Mouse (Mus musculus): Measurements from ENCODE around the gene Ddx39. TPM values are rescaled to one million over a fixed set of nuclear protein-coding genes. Genes with fewer than 3 reads are reported as not detected.

The Ddx39 gene
- total and polyA plus RNA-seq, 3 experiments = 272 to 304 (median 279) TPM

- Histone ChIP-seq H3K27me3 (ENCODE audit: control insufficient read depth in 1 of 2, insufficient read depth in 2 of 2, low read length in 2 of 2) (no peaks in the 10 kb centered on the region), H3K4me1 (ENCODE audit: control insufficient read depth in 1 of 2, insufficient read depth in 2 of 2, low read length in 2 of 2) (peaks cover 7 to 12% of the 10 kb centered on the region in 2 experiments), H3K36me3 (ENCODE audit: control insufficient read depth in 1 of 2, insufficient read depth in 2 of 2, low read length in 2 of 2) (peaks cover 15 to 16% of the 10 kb centered on the region in 2 experiments), H3K9ac (ENCODE audit: control insufficient read depth, low read depth, low read length, poor library complexity, severe bottlenecking) (peak overlapping the region; percentile 95), H3K79me2 (ENCODE audit: control insufficient read depth, insufficient read depth, low read length, poor library complexity) (peaks cover 50% of the 10 kb centered on the region), H3K9me3 (replicated peaks; ENCODE audit: insufficient read depth, low read length) (no peaks in the 10 kb centered on the region), H3K4me3 (ENCODE audit: control insufficient read depth in 1 of 2, insufficient read depth in 1 of 2, low read depth in 2 of 2, low read length in 2 of 2) (peak overlapping the region; percentile 89 to 99), H3K27ac (ENCODE audit: control insufficient read depth, low read depth, low read length) (peak overlapping the region; percentile 87)
- peak; percentile 81 for DNase-seq (ENCODE audit: low read depth, low spot score)
- peak; percentile 43 to 46 for TF ChIP-seq EP300 (IDR thresholded peaks at IDR 0.05; ENCODE audit: low read depth in 1 of 2, low read length in 2 of 2)
- no peak for TF ChIP-seq ZC3H11A (IDR thresholded peaks at IDR 0.05; ENCODE audit: low read depth, low read length)
- TF ChIP-seq ZNF384 (IDR thresholded peaks at IDR 0.05; ENCODE audit: low read depth, low read length) = no peak
- TF ChIP-seq MXI1 (IDR thresholded peaks at IDR 0.05; ENCODE audit: low read depth, low read length) = no peak; the same call in 1 of the 2 replicates
- no peak for TF ChIP-seq RAD21 (IDR thresholded peaks at IDR 0.05; ENCODE audit: low read depth, low read length)
- TF ChIP-seq MYC (IDR thresholded peaks at IDR 0.05; ENCODE audit: low read depth, low read length) = peak; percentile 53; the same call in 1 of the 2 replicates
- TF ChIP-seq ETS1 (IDR thresholded peaks at IDR 0.05; ENCODE audit: low read depth, low read length) = peak; percentile 47; the same call in 1 of the 2 replicates
- TF ChIP-seq SMC3 (IDR thresholded peaks at IDR 0.05; ENCODE audit: low read depth, low read length) = no peak
- no peak for TF ChIP-seq RCOR1 (IDR thresholded peaks at IDR 0.05; ENCODE audit: low read depth, low read length)
- 0 out of 2 replicates have a peak, but pooled peaks have one; percentile 28 for TF ChIP-seq SIN3A (IDR thresholded peaks at IDR 0.05; ENCODE audit: low read length)
- TF ChIP-seq TCF12 (IDR thresholded peaks at IDR 0.05; ENCODE audit: low read depth, low read length) = 0 out of 2 replicates have a peak, but pooled peaks have one; percentile 12
- peak; percentile 33 for TF ChIP-seq TAL1 (IDR thresholded peaks at IDR 0.05; ENCODE audit: low read length)
- 0 out of 2 replicates have a peak, but pooled peaks have one; percentile 15 for TF ChIP-seq ELF1 (IDR thresholded peaks at IDR 0.05; ENCODE audit: low read depth, low read length)
- TF ChIP-seq JUND (IDR thresholded peaks at IDR 0.05; ENCODE audit: low read depth, low read length) = peak; percentile 71; the same call in 1 of the 2 replicates
- peak; percentile 47; the same call in 1 of the 2 replicates for TF ChIP-seq TBP (IDR thresholded peaks at IDR 0.05; ENCODE audit: low read depth, low read length)
- peak; percentile 30; the same call in 1 of the 2 replicates for TF ChIP-seq ZMIZ1 (IDR thresholded peaks at IDR 0.05; ENCODE audit: low read depth, low read length)
- no peak for TF ChIP-seq MAX (IDR thresholded peaks at IDR 0.05; ENCODE audit: low read length)
- peak; percentile 88 for TF ChIP-seq GATA1 (IDR thresholded peaks at IDR 0.05; ENCODE audit: low read depth, low read length)
These were observed 1.6 kb downstream of the Ddx39 start for GRCm38 (mm10) chr8:83716563-83716962.

- H3K36me3 ChIP-seq (ENCODE audit: control insufficient read depth in 1 of 2, insufficient read depth in 2 of 2, low read length in 2 of 2) = peaks cover 15 to 24% of the 10 kb centered on the region in 2 experiments
These were observed 4.1 kb downstream of the Ddx39 start for GRCm38 (mm10) chr8:83719048-83719447.

More at GRCm38 (mm10) chr8:83719048-83719447, 4.1 kb downstream of the Ddx39 start:
- Histone ChIP-seq H3K27ac (ENCODE audit: control insufficient read depth, low read depth, low read length) (no peak overlapping the region), H3K9me3 (replicated peaks; ENCODE audit: insufficient read depth, low read length) (no peaks in the 10 kb centered on the region), H3K9ac (ENCODE audit: control insufficient read depth, low read depth, low read length, poor library complexity, severe bottlenecking) (no peak overlapping the region), H3K27me3 (ENCODE audit: control insufficient read depth in 1 of 2, insufficient read depth in 2 of 2, low read length in 2 of 2) (no peaks in the 10 kb centered on the region), H3K79me2 (ENCODE audit: control insufficient read depth, insufficient read depth, low read length, poor library complexity) (peaks cover 50% of the 10 kb centered on the region), H3K4me1 (ENCODE audit: control insufficient read depth in 1 of 2, insufficient read depth in 2 of 2, low read length in 2 of 2) (peaks cover 7 to 12% of the 10 kb centered on the region in 2 experiments), H3K4me3 (ENCODE audit: control insufficient read depth in 1 of 2, insufficient read depth in 1 of 2, low read depth in 2 of 2, low read length in 2 of 2) (no peak overlapping the region)
- DNase-seq (ENCODE audit: low read depth, low spot score) = no peak
- TF ChIP-seq MXI1 (IDR thresholded peaks at IDR 0.05; ENCODE audit: low read depth, low read length) = no peak
- TF ChIP-seq USF2 (IDR thresholded peaks at IDR 0.05; ENCODE audit: borderline replicate concordance in 1 of 2, insufficient read depth in 1 of 2, low read depth in 1 of 2, low read length in 2 of 2) = no peak
- no peak for TF ChIP-seq SIN3A (IDR thresholded peaks at IDR 0.05; ENCODE audit: low read length)
- no peak for TF ChIP-seq RCOR1 (IDR thresholded peaks at IDR 0.05; ENCODE audit: low read depth, low read length)
- no peak for TF ChIP-seq USF1 (IDR thresholded peaks at IDR 0.05; ENCODE audit: low read depth, low read length)
- no peak for TF ChIP-seq ZKSCAN1 (IDR thresholded peaks at IDR 0.05; ENCODE audit: low read depth, low read length)
- TF ChIP-seq GATA1 (IDR thresholded peaks at IDR 0.05; ENCODE audit: low read depth, low read length) = no peak
- TF ChIP-seq GABPA (IDR thresholded peaks at IDR 0.05; ENCODE audit: low read depth, low read length) = no peak
- no peak for TF ChIP-seq ZNF384 (IDR thresholded peaks at IDR 0.05; ENCODE audit: low read depth, low read length)
- no peak for TF ChIP-seq E2F4 (IDR thresholded peaks at IDR 0.05; ENCODE audit: borderline replicate concordance, low read depth, low read length)
- no peak for TF ChIP-seq HCFC1 (IDR thresholded peaks at IDR 0.05; ENCODE audit: low read depth, low read length)
- no peak for TF ChIP-seq JUND (IDR thresholded peaks at IDR 0.05; ENCODE audit: low read depth, low read length)
- no peak for TF ChIP-seq CTCF (IDR thresholded peaks at IDR 0.05 in 2 of 3, conservative IDR thresholded peaks at IDR 0.05 in 1 of 3; ENCODE audit: control insufficient read depth in 1 of 3, insufficient read depth in 1 of 3, low read depth in 2 of 3, low read length in 3 of 3, poor library complexity in 1 of 3, severe bottlenecking in 1 of 3)
- no peak for TF ChIP-seq MAFK (IDR thresholded peaks at IDR 0.05; ENCODE audit: borderline replicate concordance, low read depth, low read length)
- no peak for TF ChIP-seq POLR2AphosphoS2 (IDR thresholded peaks at IDR 0.05; ENCODE audit: low read length)
- TF ChIP-seq TCF12 (IDR thresholded peaks at IDR 0.05; ENCODE audit: low read depth, low read length) = no peak
- TF ChIP-seq TBP (IDR thresholded peaks at IDR 0.05; ENCODE audit: low read depth, low read length) = no peak
- TF ChIP-seq BHLHE40 (IDR thresholded peaks at IDR 0.05; ENCODE audit: borderline replicate concordance, low read depth, low read length) = no peak
